Mouse (Mus musculus) thymus, postnatal 36 days (tissue): ENCODE measurements around the gene 4933430I17Rik.
A peak's percentile ranks its signal among the peaks of the same experiment; 100 is the strongest.

ENCODE experiments used
- DNase-seq, 2 experiments: peaks; one replicate each; pipeline ENCODE4 v3.0.0; 2022; ENCODE audit warnings: mixed read lengths in 2 of 2

Gene 4933430I17Rik

DNA sequence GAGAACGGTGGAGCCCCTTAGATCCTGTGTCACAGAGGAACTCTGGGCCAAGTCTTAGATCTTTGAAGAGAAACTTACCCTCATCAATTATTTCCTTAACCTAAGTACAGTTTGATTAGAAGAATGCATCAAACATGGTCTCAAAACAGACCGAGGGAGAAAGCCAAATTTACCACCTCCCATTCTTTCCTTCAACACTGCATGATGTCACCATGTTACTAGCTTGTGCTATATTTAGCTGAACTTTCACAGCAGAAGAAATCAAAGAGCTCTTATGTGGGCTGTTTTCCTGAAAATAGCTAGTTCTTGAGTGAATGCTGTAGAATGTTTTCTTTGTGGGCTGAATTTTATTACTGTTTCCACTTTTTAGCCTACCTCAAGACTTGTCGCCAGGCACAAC is 32.3 kb downstream of the 4933430I17Rik start:
- no peak for DNase-seq

DNA sequence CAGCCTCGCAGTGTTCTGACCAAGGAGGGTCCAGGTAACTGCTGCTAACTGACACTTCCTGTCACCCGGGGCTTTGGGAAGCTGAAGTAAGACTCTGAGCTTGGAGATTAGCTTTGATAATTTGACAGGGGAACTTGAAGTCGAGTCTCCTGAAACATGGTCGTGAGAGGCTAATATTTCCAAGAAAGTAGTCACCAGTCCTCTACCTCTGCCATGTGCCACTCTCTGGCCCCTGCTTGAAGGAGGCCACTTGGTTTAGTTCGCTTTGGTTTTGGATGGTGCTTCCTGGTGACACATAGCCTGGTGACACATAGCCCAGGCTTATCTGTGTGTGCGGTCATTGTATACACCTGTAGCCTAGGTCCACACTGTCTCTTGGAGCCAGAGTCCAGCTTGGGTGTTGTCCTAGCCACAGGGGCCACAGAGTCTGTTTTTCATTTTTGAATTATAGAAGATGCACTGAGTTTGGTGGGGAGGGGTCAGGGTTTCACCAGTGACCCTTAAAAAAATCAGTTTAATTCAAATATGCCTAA is 34.7 kb downstream of the 4933430I17Rik start, which contains the start of gene Rgs3:
Rgs3 (plus strand) TSS at position 51 of the 533 bp plus-strand sequence.
- no peak for DNase-seq

DNA sequence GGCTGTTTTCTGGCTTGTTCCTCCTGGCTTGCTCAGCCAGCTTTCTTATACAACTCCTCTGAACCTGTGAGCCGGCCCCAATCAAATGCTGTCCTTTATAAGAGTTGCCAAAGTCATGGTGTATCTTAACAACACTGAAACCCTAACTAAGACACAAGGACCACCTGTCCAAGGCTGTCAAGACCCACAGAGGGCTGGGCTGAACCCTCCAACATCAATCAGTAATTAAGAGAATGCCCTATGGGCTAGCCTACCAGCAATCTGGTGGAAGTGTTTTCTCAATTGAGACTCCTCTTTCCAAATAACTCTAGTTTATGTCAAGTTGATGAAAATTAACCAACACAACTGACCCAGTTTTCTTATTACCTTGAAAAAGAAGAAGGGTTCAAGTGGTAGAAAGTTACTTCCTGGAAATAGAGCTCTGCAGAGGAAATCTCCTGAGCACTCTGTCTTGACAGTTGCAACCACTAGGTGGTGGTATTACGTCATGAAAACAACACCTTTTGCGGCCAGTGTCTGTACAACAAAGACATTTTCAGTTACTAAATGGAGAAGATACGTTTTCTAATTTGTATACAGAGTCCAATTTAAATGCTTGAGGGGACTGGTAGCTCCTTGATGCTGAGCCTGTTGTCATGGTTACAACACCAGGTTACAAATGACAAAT is 35.9 kb downstream of the 4933430I17Rik start:
- peak; percentile 73 to 75 for DNase-seq

DNA sequence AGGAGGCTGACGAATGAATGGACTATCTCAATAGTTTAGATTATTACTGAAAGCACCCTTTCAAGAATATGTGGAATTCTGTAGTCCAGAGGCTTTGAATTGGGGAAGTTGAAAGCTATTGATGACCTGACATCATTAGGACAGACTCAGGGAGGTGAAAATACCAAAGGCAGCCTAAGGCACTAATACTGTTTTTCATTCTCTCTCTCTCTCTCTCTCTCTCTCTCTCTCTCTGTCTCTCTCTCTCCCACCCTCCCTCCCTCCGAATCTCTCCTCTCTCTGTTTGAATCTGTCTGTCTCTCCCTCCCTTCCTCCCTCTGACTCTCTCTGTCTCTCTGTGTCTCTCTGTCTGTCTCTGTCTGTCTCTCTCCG is 36.4 kb downstream of the 4933430I17Rik start:
- DNase-seq: no peak

DNA sequence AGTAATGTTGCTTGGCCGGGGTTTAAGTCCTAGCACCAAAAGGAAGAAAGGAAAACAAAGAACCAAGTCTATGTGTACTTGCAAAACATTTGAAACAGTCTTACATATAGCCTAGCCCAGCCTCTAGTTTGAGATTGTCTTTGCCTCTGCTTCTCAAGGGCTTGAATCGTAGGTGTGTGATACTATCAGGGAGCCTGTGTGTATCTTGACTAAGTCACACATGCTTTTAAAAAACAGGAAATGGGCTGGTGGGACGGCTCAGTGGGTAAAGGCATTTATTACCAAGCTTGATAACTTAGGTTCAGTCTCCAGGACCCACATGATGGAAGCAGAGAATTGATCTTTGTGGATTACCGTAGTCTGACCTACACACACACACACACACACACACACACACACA is 36.8 kb downstream of the 4933430I17Rik start:
- no peak for DNase-seq

DNA sequence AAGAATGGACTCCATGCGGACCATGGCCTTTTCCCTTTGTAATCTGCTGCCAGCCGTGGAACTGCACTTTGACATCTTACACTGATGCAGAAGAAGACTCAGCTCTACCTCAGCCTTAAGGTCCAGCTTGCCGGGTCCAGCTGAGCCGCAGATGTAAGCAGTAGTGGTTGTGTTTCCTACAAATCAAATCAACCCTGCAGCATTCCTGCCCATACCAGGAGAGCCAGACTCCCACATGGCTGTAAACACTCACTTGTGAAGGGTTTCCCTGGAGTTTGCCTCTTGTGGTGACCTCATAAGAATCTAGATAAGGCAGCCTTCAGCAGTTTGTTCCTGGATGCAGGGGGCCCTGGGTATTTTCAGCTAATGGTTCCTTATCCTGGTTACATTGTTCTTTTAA is 41.4 kb downstream of the 4933430I17Rik start:
- no peak for DNase-seq

DNA sequence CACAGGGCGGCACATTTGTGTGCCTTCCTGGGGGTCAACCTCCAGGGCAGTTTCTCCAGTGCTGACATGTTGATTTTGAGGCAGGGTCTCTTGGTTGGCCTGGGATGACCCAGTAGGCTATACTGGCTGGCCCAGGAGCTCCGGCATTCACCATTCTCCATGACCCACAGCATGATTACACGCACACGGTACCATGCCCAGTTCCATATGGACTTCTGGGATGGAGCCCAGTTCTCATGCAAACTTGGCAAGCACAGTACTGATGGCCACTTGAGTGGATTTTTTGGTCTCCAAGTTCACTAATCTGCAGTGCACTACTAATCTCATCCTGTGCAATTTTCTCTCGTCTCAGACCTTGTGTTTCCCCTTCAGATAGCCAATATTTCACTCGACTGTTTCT is 42.5 kb downstream of the 4933430I17Rik start:
- DNase-seq: no peak

DNA sequence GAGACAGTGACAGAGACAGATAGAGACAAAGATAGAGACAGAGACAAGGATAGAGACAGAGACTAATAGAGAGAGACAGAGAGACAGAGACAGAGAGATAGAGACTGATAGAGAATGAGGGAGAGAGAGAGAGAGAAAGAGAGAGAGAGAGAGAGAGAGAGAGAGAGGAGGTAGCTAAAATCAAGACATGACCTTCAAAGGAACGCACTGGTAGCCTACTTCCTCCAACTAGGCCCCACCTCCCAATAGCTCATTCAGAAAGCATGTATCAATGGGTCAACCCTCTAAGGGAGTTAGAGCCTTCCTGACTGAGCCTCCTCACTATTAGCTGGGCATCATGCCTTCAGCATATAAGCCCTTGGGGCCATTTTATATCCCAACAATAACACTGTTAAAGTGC is 43.2 kb downstream of the 4933430I17Rik start:
- no peak for DNase-seq

DNA sequence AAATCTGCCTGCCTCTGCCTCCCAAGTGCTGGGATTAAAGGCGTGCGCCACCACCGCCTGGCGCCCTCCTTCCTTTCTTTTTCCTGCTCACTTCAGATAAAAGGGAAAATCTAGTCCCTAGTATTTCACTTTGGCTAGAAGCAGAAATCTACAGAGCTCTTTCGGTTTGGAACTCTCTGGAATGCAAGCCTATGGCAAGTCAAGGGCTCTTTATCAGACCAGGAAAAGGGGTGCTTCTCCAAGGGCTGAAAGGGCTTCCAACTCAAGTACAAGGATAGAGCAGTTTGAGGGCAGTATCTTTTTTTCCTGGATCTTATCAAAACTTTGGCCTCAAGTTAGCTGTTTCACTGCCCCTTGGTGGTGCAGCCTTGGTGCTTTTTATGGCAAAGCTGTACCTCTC is 44.4 kb downstream of the 4933430I17Rik start:
- DNase-seq: no peak

DNA sequence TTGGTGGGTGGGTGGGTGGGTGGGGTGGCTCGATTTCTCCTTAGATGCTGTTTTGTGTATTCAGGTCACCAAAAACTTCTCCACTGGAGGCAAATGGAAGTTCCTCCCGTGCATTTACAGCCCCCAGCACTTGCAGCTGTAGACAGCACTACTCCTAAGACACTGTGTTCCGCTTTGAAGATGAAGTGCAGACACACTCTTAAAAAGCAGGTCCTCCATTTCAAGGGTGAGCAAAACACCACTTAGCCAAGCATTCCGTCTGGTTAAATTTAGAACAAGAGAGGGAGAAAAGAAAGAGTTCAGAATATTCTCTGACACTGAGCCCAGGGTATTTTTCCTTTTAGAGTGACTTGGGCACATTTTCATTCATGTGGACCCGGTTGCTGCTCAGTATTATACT is 44.9 kb downstream of the 4933430I17Rik start:
- DNase-seq: no peak

DNA sequence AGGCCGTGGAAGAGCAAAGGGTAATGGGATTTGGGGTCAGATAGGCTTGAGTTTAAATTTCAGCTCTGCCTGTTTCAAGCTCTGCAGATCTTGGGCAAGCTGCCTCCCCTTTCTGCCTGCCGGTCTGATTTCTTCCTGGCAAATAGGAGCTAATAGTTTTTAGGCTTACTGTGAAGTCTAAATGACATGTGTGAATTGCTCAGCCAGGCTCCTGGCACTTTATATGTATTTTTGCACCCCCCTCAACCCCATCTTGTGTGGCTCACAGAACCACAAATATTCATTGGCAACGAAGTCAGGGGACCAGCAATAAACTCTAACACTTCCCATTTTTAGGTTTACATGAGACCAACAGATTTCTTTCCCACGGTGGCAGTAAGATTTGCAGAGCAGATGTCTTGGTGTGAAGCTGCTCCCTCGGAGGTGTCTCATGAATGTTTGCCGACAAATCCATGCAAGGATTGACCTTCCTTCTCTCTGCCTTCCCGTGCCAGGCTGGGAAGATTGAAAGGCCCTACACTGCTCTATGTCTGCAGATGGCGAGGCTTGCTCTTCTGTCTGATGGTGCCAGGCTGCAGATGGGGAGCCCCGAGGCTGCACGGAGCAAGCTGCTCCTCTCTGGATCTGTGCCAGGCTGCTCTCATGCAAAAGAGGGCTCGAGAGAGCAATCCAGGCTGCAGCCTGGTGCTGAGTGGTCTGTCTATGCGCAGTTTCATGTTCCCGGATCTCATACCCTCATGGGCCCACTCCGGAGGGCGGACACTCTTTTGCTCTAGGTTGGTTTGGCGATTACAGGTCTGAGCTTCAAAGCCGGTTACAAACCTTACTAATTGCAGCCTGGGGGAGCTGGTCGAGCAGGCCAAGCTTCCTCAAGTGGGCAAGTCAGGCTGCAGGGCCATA is 57.4 kb downstream of the 4933430I17Rik start:
- DNase-seq: peak; percentile 29 to 35

DNA sequence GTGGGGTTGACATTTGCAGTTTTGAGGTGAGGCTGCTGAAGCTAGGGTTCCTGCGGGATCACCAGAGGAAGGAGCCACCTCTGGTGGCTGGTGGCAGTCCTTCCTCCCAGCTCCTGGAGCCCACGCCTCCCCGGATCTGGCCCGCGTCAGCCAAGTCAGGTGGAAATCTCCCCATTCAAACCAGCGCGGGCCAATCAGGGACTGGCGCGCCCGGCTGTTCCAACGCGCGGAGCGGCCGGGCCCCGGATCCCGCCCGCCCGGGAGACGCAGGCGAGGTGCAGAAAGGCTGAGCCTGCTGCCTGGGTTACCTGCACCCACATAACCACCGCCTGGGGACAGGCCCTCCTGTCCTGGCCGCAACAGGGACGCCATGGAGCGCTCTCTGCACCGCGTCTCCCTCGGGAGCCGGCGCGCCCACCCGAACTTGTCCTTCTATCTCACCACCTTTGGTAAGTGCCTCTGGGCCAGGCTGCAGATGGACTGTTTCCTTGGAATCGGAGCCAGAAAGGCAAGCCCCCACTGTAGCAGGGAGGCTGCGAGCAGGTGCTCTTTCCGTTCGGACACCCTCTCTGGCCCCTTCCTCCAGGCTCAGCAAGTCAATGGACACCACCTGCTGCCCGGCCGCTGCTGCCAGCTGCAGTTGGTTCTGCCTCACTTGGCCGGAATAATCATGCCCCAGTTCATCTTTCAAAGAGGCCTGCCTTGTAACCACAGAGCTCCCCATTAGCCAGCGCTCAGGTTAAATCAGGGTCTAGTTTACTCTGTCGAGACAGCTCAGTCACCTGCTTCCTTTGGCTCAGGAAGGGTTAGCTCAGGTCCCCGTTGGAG is 58.3 kb downstream of the 4933430I17Rik start:
- DNase-seq: peak; percentile 62 to 73

DNA sequence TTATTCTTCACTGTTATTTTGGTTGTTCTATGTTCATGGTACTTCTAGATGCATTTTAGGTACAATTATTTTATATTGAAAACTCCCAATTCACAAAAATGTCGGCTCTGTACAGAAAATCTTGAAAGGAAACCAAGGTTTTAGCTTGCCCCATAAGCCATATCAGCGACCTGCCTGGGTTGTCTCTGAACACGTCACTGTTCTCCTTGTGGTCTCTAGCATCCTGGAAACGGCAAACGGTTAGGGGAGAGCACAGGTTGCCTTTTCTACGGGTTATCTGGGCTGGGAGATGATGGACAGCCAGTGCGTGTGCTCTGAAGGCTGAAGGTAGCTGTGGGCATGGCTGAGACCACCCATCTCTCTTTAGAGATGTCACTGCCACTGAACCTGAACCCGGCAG is 61.9 kb downstream of the 4933430I17Rik start:
- no peak for DNase-seq

DNA sequence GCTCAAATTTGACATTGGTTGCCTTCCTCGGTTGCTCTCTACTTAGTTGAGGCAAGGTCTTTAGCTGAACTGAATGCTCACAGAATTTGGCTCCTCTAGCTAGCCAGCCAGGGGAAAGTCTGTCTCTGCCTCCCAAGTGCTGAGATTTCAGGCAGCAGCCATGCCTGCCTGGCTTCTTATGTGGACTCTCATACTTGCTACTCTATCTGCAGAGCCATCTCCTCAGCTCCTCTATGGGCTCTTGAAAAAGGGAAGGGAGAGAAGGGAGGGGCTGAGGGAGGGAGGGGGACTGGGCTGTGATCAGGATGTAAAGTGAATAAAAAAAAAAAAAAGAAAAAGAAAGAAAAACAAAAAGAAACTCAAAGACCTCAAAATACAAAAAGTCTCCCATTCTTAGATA is 65.7 kb downstream of the 4933430I17Rik start:
- DNase-seq: no peak

DNA sequence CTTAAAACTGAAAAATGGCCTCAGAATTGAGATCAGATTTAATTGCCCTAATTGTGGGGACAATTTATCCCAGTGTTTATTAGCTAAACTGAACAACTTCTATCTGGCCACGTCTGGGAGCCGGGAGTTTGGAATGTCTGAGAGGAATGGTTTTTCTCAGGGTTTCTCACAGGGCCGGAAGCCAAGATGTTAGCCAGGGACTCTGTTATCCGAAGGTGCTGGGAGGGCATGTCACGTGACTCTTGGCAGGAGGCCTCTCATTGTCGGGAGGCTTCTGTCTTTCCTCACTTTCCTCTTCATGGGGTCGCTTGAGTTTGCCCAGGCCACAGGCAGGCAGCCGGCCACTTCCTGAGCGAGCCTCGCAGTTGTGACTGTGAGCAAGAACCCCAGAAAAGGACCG is 66.2 kb downstream of the 4933430I17Rik start:
- DNase-seq: peak in 1 of 2 experiments; percentile 43

DNA sequence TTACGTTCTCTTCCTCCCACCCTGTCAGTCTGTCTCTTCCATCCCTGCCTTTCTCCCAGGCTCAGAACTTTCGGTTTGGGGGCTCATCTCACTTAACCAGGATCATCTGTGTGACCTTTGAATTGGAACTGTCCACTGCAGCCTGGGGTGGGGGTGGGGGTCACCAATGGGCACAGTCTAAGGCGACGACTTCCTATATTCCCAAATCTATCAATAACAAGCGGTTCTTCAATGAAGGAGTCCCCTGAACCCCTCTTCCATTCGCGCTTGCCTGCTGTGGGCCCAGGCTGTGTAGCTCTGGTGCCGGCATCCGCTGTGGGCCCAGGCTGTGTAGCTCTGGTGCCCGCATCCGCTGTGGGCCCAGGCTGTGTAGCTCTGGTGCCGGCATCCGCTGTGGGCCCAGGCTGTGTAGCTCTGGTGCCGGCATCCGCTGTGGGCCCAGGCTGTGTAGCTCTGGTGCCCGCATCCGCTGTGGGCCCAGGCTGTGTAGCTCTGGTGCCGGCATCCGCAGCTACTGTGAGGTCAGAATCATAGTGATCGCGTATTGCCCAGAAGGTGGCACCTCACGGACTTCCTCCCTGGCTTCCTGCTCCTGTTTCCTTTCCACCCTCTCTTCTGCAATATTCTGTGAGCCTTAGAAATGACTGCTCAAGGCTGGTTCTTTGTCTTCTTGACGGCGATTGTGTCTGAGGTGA is 68.5 kb downstream of the 4933430I17Rik start:
- peak; percentile 57 to 78 for DNase-seq

DNA sequence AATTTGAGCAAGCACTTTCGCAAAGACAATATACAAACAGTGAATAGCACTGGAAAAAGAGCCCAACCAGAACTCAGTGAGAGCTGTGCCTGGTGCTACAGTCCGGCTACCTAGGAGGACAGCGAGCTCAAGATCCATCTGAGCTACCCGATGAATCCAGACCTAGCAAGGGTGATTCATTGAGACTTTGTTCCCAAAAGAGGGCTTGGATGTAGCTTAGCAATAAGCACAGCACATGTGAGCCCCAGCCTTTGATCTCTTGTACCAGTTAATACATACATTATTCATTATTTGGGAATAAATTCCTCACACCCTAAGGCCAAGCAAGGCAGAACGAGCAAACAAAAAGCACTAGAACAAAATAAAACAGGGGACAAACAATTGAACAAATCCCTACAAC is 69.3 kb downstream of the 4933430I17Rik start:
- no peak for DNase-seq

DNA sequence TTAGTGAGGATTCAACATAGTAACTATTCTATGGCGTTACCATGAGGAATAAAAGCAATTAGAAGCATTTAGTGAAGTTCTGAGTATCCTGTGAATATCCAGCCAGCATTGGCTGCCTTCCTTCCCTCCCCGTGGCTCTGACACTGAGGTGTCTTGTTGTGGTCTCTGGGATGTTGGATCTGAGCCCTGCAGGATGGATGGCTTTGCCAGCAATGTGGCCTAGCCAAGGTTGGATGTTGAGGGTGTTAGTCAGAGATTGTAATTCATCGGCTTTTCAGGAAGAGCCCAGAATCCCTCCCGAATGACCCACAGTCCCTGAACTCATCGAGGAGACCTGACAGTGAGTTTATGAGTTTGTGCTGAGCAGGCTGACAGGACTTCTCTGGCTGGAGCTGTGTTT is 70.9 kb downstream of the 4933430I17Rik start:
- no peak for DNase-seq
